Mouse (Mus musculus) intestine, embryonic 15.5 days (tissue): ENCODE measurements at regions not wholly inside any gene's neighbourhood (a gene's known extent, or its start where the extent isn't known, plus 50 kb on each side); places are given as distances from the start of the nearest gene placed in this dataset.
"Not testable (repeated sequence)": the region's sequence is repeated elsewhere in the genome, so short reads cannot be mapped to it uniquely, and the experiment has no call there.

Experiments
- ATAC-seq: fragments of 200-750 bp; cut with Nextera tagmentation; 2 replicates; pipeline ENCODE4 v1.8.0; 2017; ENCODE audit warnings: moderate TSS enrichment, moderate library complexity
- H3K27ac ChIP-seq: fragments of 300-500 bp; sonication (generic); 2 replicates; pipeline ENCODE4 v1.5.1; 2015; ENCODE audit warnings: mild to moderate bottlenecking, inconsistent platforms
- H3K27me3 ChIP-seq: fragments of 300-500 bp; sonication (generic); replicated peaks from 2 replicates; pipeline ENCODE4 v1.6.1; 2015; ENCODE audit warnings: inconsistent platforms
- H3K36me3 ChIP-seq: fragments of 300-500 bp; sonication (generic); 2 replicates; pipeline ENCODE4 v1.6.1; 2015; ENCODE audit warnings: inconsistent platforms
- H3K4me1 ChIP-seq: fragments of 300-500 bp; sonication (generic); replicated peaks from 2 replicates; pipeline ENCODE4 v1.6.1; 2015; ENCODE audit warnings: inconsistent platforms
- H3K4me2 ChIP-seq: fragments of 300-500 bp; sonication (generic); replicated peaks from 2 replicates; pipeline ENCODE4 v1.6.1; 2015; ENCODE audit warnings: mild to moderate bottlenecking, inconsistent platforms
- H3K4me3 ChIP-seq: fragments of 300-500 bp; sonication (generic); replicated peaks from 2 replicates; pipeline ENCODE4 v1.5.1; 2015; ENCODE audit warnings: inconsistent platforms
- H3K9ac ChIP-seq: fragments of 300-500 bp; sonication (generic); 2 replicates; pipeline ENCODE4 v1.6.1; 2015; ENCODE audit warnings: inconsistent platforms
- H3K9me3 ChIP-seq: fragments of 300-500 bp; sonication (generic); 2 replicates; pipeline ENCODE4 v1.6.1; 2016; ENCODE audit warnings: inconsistent platforms
- WGBS: fragments of 180-500 bp; shearing (Covaris S2); methylation state at CpG from one replicate; pipeline ENCODE4 v1.1.7; 2015; 5-methylcytosine and 5-hydroxymethylcytosine counted together

DNA sequence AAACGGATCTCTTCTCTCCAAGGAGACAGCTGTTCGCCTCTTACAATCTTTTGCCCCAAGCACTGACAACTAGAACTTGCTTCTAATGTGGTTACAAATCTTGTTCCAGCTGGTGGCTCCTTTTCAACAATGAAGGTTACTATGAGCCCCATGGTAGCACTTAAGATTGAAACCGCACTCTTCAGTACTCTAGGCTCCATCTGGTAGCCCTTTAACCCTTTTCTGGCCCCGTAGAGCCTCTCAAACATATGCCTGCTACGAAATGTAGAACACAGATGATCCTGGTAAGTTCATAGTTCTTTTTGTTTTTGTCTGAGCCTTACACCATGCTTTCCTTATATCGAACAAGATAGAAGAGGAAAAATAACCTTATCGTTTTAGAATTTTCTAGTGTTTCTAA, 558.2 kb downstream of the Isl1 start:
- Histone ChIP-seq H3K4me2 (no peak overlapping the region), H3K27ac (no peak overlapping the region), H3K27me3 (no peaks in the 10 kb centered on the region), H3K4me1 (no peaks in the 10 kb centered on the region), H3K36me3 (no peaks in the 10 kb centered on the region), H3K9me3 (no peaks in the 10 kb centered on the region), H3K4me3 (no peak overlapping the region), H3K9ac (no peak overlapping the region)
- no peak for ATAC-seq
- WGBS = 68% methylated on average over 7 of the region's 7 CpGs

- not testable (repeated sequence) for H3K36me3 ChIP-seq, H3K27me3 ChIP-seq, H3K4me3 ChIP-seq, H3K4me2 ChIP-seq, H3K9me3 ChIP-seq, H3K27ac ChIP-seq, H3K4me1 ChIP-seq, H3K9ac ChIP-seq, ATAC-seq
- 67% methylated on average over 1 of the region's 1 CpGs for WGBS
Measured at GRCm38 (mm10) chr13:115742080-115742479, 567.4 kb downstream of the Isl1 start.

DNA sequence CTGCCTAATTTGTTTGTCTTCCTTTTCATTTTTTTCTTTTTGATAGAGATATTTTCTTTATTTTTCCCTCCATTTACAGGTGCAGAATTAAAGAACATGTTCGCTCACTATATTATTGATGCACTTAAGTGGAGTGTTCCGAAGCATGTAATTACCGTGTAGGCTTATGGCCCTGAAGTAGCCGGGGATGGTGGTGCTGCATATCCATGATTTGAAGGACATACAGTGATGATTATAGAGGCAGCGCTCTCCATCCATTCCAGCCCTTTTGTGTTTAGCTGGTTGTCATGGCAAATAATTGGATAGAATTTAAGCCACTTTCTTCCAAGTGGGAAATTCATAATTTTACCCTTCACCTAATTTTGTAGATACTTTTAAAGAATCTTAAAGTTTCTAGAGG, 581.5 kb downstream of the Isl1 start:
- no peak overlapping the region for H3K9ac ChIP-seq
- 87% methylated on average over 5 of the region's 5 CpGs for WGBS
- ATAC-seq = no peak
- H3K27me3 ChIP-seq = no peaks in the 10 kb centered on the region
- H3K36me3 ChIP-seq = no peaks in the 10 kb centered on the region
- no peak overlapping the region for H3K4me3 ChIP-seq
- H3K27ac ChIP-seq = no peak overlapping the region
- H3K4me2 ChIP-seq = no peak overlapping the region
- H3K9me3 ChIP-seq = no peaks in the 10 kb centered on the region
- no peaks in the 10 kb centered on the region for H3K4me1 ChIP-seq

DNA sequence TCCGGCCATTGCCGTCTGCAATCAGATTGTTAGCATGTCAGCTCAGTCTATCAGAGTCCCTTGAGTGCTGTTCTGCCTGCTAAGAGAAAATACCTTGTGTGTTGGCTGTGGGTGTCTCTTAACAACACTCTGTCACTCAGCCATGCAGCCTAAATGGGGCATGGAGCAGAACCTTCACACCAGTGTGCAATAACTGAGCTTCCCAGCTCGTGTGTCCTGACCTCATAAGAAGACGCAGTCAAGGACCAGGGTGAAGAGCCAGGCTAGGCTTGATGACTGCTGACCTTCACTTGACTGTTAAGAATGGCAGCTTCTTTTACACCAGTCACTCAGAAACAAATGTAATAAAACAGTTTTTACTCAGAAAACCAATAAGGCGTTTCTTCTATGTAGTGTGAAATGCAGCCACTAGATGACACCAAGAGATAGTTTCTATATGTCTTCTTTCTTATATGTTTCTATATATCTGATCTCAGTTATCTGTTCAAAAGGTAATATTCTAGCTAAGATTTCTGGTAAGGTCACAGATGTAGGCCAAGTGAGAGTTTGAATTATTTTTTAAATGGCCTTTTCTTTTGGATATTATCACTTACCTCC, 584.0 kb downstream of the Isl1 start:
- H3K4me1 ChIP-seq = no peaks in the 10 kb centered on the region

GRCm38 (mm10) chr13:115719276-115719675, 590.2 kb downstream of the Isl1 start:
- 89% methylated on average over 2 of the region's 2 CpGs for WGBS
- no peak overlapping the region for H3K4me3 ChIP-seq
- H3K4me1 ChIP-seq = no peaks in the 10 kb centered on the region
- no peak overlapping the region for H3K9ac ChIP-seq
- H3K9me3 ChIP-seq = no peaks in the 10 kb centered on the region
- no peak overlapping the region for H3K4me2 ChIP-seq
- no peak for ATAC-seq
- H3K27me3 ChIP-seq = no peaks in the 10 kb centered on the region
- no peaks in the 10 kb centered on the region for H3K36me3 ChIP-seq
- no peak overlapping the region for H3K27ac ChIP-seq

More for the DNA sequence above, 584.0 kb downstream of the Isl1 start:
- no peak overlapping the region for H3K4me2 ChIP-seq
- no peaks in the 10 kb centered on the region for H3K27me3 ChIP-seq
- no peaks in the 10 kb centered on the region for H3K36me3 ChIP-seq
- H3K4me3 ChIP-seq = no peak overlapping the region
- H3K9ac ChIP-seq = no peak overlapping the region
- ATAC-seq = no peak
- no peaks in the 10 kb centered on the region for H3K9me3 ChIP-seq
- H3K27ac ChIP-seq = no peak overlapping the region
- WGBS = 61% methylated on average over 5 of the region's 5 CpGs

GRCm38 (mm10) chr13:115718859-115719258, 590.6 kb downstream of the Isl1 start:
- Histone ChIP-seq H3K4me3 (no peak overlapping the region), H3K4me1 (no peaks in the 10 kb centered on the region), H3K27ac (no peak overlapping the region), H3K4me2 (no peak overlapping the region), H3K9ac (no peak overlapping the region), H3K36me3 (no peaks in the 10 kb centered on the region), H3K9me3 (no peaks in the 10 kb centered on the region), H3K27me3 (no peaks in the 10 kb centered on the region)
- ATAC-seq = no peak
- 63% methylated on average over 5 of the region's 5 CpGs for WGBS

DNA sequence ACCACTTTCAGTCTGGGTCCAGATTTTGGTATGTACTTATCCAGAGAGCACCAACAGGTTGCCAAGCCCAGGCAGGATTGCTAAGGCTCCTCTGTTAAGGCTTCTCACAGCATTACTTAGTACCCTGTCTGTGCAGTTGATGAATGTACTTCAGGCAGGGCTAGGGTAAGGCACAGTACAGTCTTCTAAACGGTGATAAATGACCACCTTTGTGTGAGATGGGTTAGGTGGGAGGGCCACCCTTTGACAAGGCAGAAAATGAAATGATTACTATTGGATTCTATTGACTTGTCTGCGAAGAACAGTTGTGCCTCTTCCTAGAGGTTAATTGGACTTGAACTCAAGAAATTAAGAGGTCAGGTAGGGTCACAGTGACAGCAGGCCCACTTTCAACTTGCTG, 594.4 kb upstream of the Itga1 start:
- Histone ChIP-seq H3K27me3 (no peaks in the 10 kb centered on the region), H3K36me3 (no peaks in the 10 kb centered on the region), H3K4me3 (no peak overlapping the region), H3K9ac (no peak overlapping the region), H3K9me3 (no peaks in the 10 kb centered on the region), H3K27ac (no peak overlapping the region), H3K4me2 (no peak overlapping the region), H3K4me1 (no peaks in the 10 kb centered on the region)
- WGBS = 39% methylated on average over 2 of the region's 2 CpGs
- ATAC-seq = no peak

DNA sequence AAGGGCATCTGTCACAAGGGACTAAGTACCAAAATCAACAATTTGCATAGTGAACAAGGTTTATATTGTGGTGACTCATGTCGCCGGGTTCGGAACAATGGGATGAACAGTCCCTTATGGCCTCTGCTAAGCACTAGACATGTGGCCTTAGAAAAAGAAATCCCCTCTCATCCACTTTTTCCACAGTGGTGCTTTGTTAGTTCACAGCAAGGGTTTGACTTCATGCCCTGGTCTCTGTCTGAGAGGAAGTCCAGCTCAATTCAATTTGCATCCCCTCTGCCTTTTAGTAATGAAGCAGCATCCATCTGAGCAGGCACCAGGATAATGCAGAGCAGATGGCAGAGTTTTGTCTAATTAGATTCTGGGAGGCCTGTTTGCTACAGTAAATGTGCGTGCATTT, 585.7 kb upstream of the Itga1 start:
- no peak overlapping the region for H3K4me3 ChIP-seq
- no peaks in the 10 kb centered on the region for H3K9me3 ChIP-seq
- no peaks in the 10 kb centered on the region for H3K36me3 ChIP-seq
- ATAC-seq = no peak
- no peak overlapping the region for H3K27ac ChIP-seq
- no peaks in the 10 kb centered on the region for H3K4me1 ChIP-seq
- no peak overlapping the region for H3K9ac ChIP-seq
- no peaks in the 10 kb centered on the region for H3K27me3 ChIP-seq
- WGBS = 79% methylated on average over 4 of the region's 4 CpGs
- no peak overlapping the region for H3K4me2 ChIP-seq

GRCm38 (mm10) chr13:115679591-115679990, 577.8 kb upstream of the Itga1 start:
- H3K36me3 ChIP-seq = no peaks in the 10 kb centered on the region
- no peaks in the 10 kb centered on the region for H3K4me1 ChIP-seq
- no peak for ATAC-seq
- H3K9ac ChIP-seq = no peak overlapping the region
- H3K27ac ChIP-seq = no peak overlapping the region
- H3K4me2 ChIP-seq = no peak overlapping the region
- no peaks in the 10 kb centered on the region for H3K27me3 ChIP-seq
- 35% methylated on average over 6 of the region's 6 CpGs for WGBS
- H3K9me3 ChIP-seq = no peaks in the 10 kb centered on the region
- H3K4me3 ChIP-seq = no peak overlapping the region

GRCm38 (mm10) chr13:115676836-115677235, 575.1 kb upstream of the Itga1 start:
- no peaks in the 10 kb centered on the region for H3K27me3 ChIP-seq
- H3K36me3 ChIP-seq = no peaks in the 10 kb centered on the region
- H3K4me2 ChIP-seq = no peak overlapping the region
- H3K27ac ChIP-seq = no peak overlapping the region
- no peak overlapping the region for H3K4me3 ChIP-seq
- no peak for ATAC-seq
- H3K9me3 ChIP-seq = no peaks in the 10 kb centered on the region
- 72% methylated on average over 5 of the region's 5 CpGs for WGBS
- H3K4me1 ChIP-seq = no peaks in the 10 kb centered on the region
- no peak overlapping the region for H3K9ac ChIP-seq

DNA sequence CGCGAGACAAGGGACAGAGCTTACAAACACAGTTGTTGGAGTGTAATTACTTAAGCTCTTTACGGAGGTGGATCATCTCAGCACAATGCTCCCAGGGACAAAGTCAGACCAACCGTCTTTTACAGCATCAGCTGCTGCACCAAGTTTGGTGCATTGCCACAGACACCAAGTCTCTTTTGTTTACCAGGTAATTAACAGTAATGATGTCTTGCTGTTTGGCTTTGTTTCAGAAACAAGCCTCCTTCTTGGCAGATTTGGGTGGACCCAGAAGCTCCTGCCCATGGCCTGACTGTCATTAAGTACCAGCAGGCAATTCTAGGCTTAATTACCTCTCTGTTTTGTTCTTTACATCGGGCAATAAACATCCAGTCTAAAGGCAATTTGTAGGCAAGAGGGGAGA, 572.0 kb upstream of the Itga1 start:
- no peaks in the 10 kb centered on the region for H3K9me3 ChIP-seq
- no peak overlapping the region for H3K4me3 ChIP-seq
- H3K9ac ChIP-seq = no peak overlapping the region
- H3K4me1 ChIP-seq = no peaks in the 10 kb centered on the region
- no peak overlapping the region for H3K27ac ChIP-seq
- H3K36me3 ChIP-seq = no peaks in the 10 kb centered on the region
- no peaks in the 10 kb centered on the region for H3K27me3 ChIP-seq
- no peak overlapping the region for H3K4me2 ChIP-seq
- no peak for ATAC-seq
- 16% methylated on average over 5 of the region's 5 CpGs for WGBS

DNA sequence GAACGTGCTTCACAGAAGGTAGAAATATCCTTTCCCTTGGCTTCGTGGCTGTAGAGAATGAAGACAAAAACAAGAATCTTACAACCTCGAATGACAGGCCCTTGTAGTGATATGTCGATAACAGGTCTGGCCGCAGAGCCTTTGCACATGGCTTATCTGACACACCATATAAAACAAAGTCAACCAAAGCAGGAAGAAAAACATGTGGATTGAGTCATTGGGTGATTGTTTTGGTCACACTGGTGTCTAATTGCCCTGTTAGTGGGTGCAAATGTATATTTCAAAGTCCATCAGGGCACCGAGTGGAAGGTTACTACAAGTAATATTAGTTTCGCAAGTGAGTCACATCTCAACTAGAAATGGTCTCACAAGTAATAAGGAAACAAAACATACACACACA, 569.9 kb upstream of the Itga1 start:
- no peaks in the 10 kb centered on the region for H3K9me3 ChIP-seq
- no peaks in the 10 kb centered on the region for H3K36me3 ChIP-seq
- WGBS = 75% methylated on average over 7 of the region's 7 CpGs
- H3K27ac ChIP-seq = no peak overlapping the region
- no peak overlapping the region for H3K9ac ChIP-seq
- no peak overlapping the region for H3K4me3 ChIP-seq
- no peaks in the 10 kb centered on the region for H3K27me3 ChIP-seq
- no peak for ATAC-seq
- no peak overlapping the region for H3K4me2 ChIP-seq
- no peaks in the 10 kb centered on the region for H3K4me1 ChIP-seq

- Histone ChIP-seq H3K36me3 (no peaks in the 10 kb centered on the region), H3K4me2 (no peak overlapping the region), H3K4me1 (no peaks in the 10 kb centered on the region), H3K9ac (no peak overlapping the region), H3K27ac (no peak overlapping the region), H3K4me3 (no peak overlapping the region), H3K27me3 (no peaks in the 10 kb centered on the region), H3K9me3 (no peaks in the 10 kb centered on the region)
- 34% methylated on average over 3 of the region's 3 CpGs for WGBS
- ATAC-seq = no peak
Measured at GRCm38 (mm10) chr13:115669516-115669915, 567.8 kb upstream of the Itga1 start.
